Mouse (Mus musculus): ENCODE measurements around the gene Rnf4. TPM values are rescaled to one million over a fixed set of nuclear protein-coding genes. Genes with fewer than 3 reads are reported as not detected.

The Rnf4 gene
- polyA plus RNA-seq, 1 experiment, result 31.8 TPM

DNA sequence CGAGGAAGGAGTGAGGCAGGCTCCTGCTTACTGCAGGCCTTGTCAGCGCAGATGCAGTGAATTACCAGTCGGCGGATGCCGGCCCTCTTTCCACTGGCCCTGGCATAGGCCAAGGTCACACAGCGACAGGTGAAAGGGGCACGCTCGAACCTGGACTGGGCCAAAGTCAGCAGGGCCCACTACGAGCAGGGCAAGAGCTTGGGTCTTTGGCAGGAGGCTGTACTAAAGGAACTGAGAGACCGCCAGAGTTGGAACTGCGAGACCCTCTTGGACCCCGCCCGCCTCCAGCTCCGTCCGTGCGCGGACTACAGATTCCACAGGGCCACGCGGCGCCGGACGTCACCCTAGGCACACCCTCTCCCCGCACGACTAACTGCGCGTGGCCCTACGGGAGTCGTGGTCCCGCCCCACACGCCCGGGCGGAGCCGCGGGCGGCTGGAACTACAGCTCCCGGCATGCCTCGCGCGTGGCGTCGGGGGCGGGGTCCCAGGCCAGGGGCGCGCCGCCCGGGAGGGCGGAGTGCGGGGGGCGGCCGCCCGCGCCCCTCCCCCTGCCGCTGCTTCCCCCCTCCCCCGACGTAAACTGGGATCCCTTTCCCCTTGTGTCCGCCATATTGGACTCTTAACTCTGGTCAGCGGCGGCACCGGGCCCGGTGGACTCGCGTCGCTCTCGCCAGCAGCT lies 33.4 kb downstream of the Rnf4 start, which contains the start of gene Fam193a:
Gene Fam193a (plus strand): TSS at position 593 of the 681 bp plus-strand sequence.
- Histone ChIP-seq H3K4me1 (ENCODE audit: control insufficient read depth, insufficient read depth, insufficient read length, low read length) (peaks cover 12% of the 10 kb centered on the region; the same call in 1 of the 2 replicates), H3K27me3 (ENCODE audit: control insufficient read depth, insufficient read depth, low read length) (no peaks in the 10 kb centered on the region), H3K36me3 (ENCODE audit: control insufficient read depth, insufficient read depth, low read length) (no peaks in the 10 kb centered on the region), H3K4me3 (ENCODE audit: low read depth, low read length) (peak within 1 kb of the TSS; percentile 89), H3K27ac (ENCODE audit: insufficient read depth, low read depth, low read length) (peak within 1 kb of the TSS; percentile 23)
- TF ChIP-seq POLR2A (IDR thresholded peaks at IDR 0.05; ENCODE audit: low read depth, low read length) (peak; percentile 32; the same call in 1 of the 2 replicates), CTCF (IDR thresholded peaks at IDR 0.05; ENCODE audit: extremely low read depth, insufficient read length, insufficient replicate concordance, low read depth, low read length) (no peak)
- 1% methylated on average over 61 of the region's 64 CpGs for WGBS

DNA sequence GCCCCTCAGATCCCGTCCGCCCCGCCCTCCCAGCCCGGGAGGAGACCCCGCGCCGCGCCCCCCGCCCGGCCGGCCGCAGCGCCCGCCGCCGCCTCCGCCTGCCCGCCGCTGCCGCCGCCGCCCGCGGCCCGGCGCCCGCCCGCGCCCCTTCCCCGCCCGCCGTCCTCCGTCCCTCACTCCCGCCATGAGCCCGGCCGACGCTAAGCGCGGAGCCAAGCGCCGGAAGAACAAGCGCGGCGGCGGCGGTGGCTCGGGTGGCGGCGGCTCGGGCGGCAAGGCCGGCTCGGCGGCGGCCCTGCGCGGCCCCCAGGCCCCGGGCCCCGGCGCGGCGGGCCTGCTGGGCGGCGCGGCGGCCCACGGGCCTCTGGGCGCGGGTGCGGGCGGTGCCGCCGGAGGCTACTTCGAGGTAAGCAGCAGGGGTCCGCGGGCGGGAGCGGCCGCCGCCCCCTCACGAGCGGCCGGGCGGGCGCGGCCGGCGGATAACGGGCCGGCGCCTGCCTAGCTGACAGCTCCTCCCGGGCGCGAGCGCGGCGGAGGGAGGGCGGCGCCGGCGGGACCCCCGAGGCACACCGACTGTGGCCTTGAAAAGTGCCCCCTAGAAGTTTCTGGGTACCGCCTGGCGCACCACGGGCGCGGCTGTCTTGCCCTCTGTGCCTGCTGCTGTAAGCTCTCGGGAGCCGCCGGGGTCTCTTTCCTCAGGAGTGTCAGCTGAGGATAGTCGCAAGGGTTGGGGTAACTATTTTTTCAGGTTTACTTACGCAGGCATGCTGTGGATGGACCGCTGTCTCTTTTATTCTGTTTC lies 34.1 kb downstream of the Rnf4 start:
- Histone ChIP-seq H3K36me3 (ENCODE audit: control insufficient read depth, insufficient read depth, low read length) (no peaks in the 10 kb centered on the region), H3K27me3 (ENCODE audit: control insufficient read depth, insufficient read depth, low read length) (no peaks in the 10 kb centered on the region), H3K4me1 (ENCODE audit: control insufficient read depth, insufficient read depth, insufficient read length, low read length) (peaks cover 12% of the 10 kb centered on the region; the same call in 1 of the 2 replicates), H3K4me3 (ENCODE audit: low read depth, low read length) (peak overlapping the region; percentile 89), H3K27ac (ENCODE audit: insufficient read depth, low read depth, low read length) (no peak overlapping the region)
- TF ChIP-seq CTCF (IDR thresholded peaks at IDR 0.05; ENCODE audit: extremely low read depth, insufficient read length, insufficient replicate concordance, low read depth, low read length), result no peak
- TF ChIP-seq POLR2A (IDR thresholded peaks at IDR 0.05; ENCODE audit: low read depth, low read length), result no peak
- 3% methylated on average over 107 of the region's 114 CpGs for WGBS

DNA sequence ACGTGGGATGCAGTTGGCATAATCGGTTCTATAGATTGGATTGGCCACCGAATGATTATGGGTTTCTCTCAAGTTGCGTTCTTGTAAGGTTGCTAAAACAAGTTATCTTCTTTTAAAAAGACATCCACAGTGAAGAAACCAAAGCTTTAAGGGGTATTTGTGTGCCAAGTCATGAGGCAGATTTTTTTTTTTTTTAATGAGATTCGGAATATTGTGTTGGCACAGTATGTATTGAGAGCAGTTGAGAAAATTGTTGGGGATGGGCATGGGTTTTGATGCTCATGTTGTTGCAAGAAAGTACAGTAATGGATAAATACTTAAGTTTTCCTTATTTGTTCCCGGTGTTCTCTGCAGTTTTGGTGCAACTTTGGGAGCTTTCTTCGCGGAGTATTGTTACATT lies 34.8 kb downstream of the Rnf4 start:
- Histone ChIP-seq H3K36me3 (ENCODE audit: control insufficient read depth, insufficient read depth, low read length) (no peaks in the 10 kb centered on the region), H3K4me1 (ENCODE audit: control insufficient read depth, insufficient read depth, insufficient read length, low read length) (peaks cover 12% of the 10 kb centered on the region; the same call in 1 of the 2 replicates), H3K27ac (ENCODE audit: insufficient read depth, low read depth, low read length) (no peak overlapping the region), H3K4me3 (ENCODE audit: low read depth, low read length) (peak overlapping the region; percentile 89), H3K27me3 (ENCODE audit: control insufficient read depth, insufficient read depth, low read length) (no peaks in the 10 kb centered on the region)
- TF ChIP-seq POLR2A (IDR thresholded peaks at IDR 0.05; ENCODE audit: low read depth, low read length) (no peak), CTCF (IDR thresholded peaks at IDR 0.05; ENCODE audit: extremely low read depth, insufficient read length, insufficient replicate concordance, low read depth, low read length) (no peak)
- 27% methylated on average over 8 of the region's 8 CpGs for WGBS

DNA sequence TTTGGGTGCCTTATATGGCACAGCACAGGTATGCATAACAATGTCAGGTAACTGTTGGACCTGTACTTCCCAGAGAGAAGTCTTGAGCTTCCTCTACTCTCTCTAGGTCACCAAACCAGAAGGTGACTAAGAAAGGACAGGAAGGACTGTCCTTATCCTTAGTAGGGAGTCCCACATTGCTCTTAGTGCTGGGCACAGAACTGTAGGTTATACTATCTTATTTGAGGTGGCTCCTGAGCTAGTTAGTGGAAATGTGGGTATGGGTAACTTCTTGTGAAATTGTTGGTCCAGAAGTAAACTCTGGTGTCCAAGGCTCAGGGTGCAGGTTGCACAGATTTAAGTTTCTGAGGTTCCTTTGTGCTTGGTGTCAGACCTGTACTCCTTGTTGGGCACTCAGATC lies 36.1 kb downstream of the Rnf4 start:
- H3K27me3 ChIP-seq (ENCODE audit: control insufficient read depth, insufficient read depth, low read length), result no peaks in the 10 kb centered on the region
- no peaks in the 10 kb centered on the region for H3K36me3 ChIP-seq (ENCODE audit: control insufficient read depth, insufficient read depth, low read length)
- no peak overlapping the region for H3K4me3 ChIP-seq (ENCODE audit: low read depth, low read length)
- peaks cover 12% of the 10 kb centered on the region; the same call in 1 of the 2 replicates for H3K4me1 ChIP-seq (ENCODE audit: control insufficient read depth, insufficient read depth, insufficient read length, low read length)
- TF ChIP-seq CTCF (IDR thresholded peaks at IDR 0.05; ENCODE audit: extremely low read depth, insufficient read length, insufficient replicate concordance, low read depth, low read length), result no peak
- no peak for TF ChIP-seq POLR2A (IDR thresholded peaks at IDR 0.05; ENCODE audit: low read depth, low read length)
- no peak overlapping the region for H3K27ac ChIP-seq (ENCODE audit: insufficient read depth, low read depth, low read length)

DNA sequence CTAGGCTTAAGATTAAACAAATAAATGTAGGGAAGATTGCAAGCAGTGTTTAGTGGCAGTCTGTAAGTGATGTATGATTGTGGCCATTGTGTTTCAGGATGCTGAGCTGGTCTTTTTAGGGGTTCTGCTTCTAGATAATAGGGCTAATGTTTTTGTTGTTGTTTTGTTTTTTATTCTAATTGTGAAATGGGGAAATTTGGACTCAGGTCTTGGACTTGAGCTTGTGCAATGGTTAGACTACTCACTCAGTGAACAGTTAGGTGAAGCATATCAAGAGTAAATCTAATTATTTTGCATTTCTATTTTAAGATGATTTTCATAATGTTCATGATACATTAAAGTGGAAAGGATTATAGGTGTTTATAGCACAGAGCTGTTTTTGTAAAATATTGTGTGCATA lies 36.5 kb downstream of the Rnf4 start:
- H3K4me3 ChIP-seq (ENCODE audit: low read depth, low read length), result no peak overlapping the region
- H3K27ac ChIP-seq (ENCODE audit: insufficient read depth, low read depth, low read length), result no peak overlapping the region
- peaks cover 12% of the 10 kb centered on the region; the same call in 1 of the 2 replicates for H3K4me1 ChIP-seq (ENCODE audit: control insufficient read depth, insufficient read depth, insufficient read length, low read length)
- no peaks in the 10 kb centered on the region for H3K36me3 ChIP-seq (ENCODE audit: control insufficient read depth, insufficient read depth, low read length)
- TF ChIP-seq POLR2A (IDR thresholded peaks at IDR 0.05; ENCODE audit: low read depth, low read length) (no peak), CTCF (IDR thresholded peaks at IDR 0.05; ENCODE audit: extremely low read depth, insufficient read length, insufficient replicate concordance, low read depth, low read length) (no peak)
- H3K27me3 ChIP-seq (ENCODE audit: control insufficient read depth, insufficient read depth, low read length), result no peaks in the 10 kb centered on the region

DNA sequence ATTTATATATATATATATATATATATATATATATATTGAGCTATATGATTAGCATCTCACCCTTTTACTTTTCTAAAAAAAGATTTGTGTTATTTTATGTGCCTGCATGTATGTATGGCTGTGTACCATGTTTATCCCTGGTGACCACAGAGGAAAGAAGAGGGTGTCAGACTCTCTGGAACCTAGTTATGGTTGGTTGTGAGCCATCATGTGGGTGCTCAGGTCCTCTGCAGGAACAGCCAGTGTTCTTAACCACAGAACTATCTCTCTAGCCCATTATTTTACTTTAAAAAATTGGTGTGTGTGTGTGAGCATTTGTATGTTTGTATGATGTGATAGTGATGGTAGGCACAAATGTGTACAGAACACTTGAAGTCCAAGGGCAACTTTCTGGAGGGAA lies 42.7 kb downstream of the Rnf4 start:
- Histone ChIP-seq H3K36me3 (ENCODE audit: control insufficient read depth, insufficient read depth, low read length) (no peaks in the 10 kb centered on the region), H3K4me3 (ENCODE audit: low read depth, low read length) (no peak overlapping the region), H3K27me3 (ENCODE audit: control insufficient read depth, insufficient read depth, low read length) (no peaks in the 10 kb centered on the region), H3K4me1 (ENCODE audit: control insufficient read depth, insufficient read depth, insufficient read length, low read length) (no peaks in the 10 kb centered on the region), H3K27ac (ENCODE audit: insufficient read depth, low read depth, low read length) (no peak overlapping the region)
- no peak for TF ChIP-seq POLR2A (IDR thresholded peaks at IDR 0.05; ENCODE audit: low read depth, low read length)
- TF ChIP-seq CTCF (IDR thresholded peaks at IDR 0.05; ENCODE audit: extremely low read depth, insufficient read length, insufficient replicate concordance, low read depth, low read length), result no peak

DNA sequence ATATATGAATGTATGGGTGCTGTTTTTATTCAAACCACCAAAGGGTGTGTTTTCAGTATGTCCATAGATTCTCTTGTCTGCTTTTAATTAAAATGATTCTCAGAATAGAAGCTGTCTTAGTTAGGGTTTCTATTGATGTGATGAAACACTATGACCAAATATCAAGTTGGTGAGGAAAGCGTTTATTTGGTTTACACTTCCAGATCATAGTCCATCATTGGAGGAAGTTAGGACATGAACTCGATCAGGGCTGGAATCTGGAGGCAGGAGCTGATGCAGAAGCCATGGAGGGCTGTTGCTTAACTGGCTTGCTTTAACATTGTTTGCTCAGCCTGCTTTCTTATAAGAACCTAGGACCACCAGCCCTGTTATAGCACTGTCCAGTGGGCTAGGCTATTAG lies 45.6 kb downstream of the Rnf4 start:
- Histone ChIP-seq H3K27me3 (ENCODE audit: control insufficient read depth, insufficient read depth, low read length) (no peaks in the 10 kb centered on the region), H3K4me1 (ENCODE audit: control insufficient read depth, insufficient read depth, insufficient read length, low read length) (no peaks in the 10 kb centered on the region), H3K27ac (ENCODE audit: insufficient read depth, low read depth, low read length) (no peak overlapping the region), H3K4me3 (ENCODE audit: low read depth, low read length) (no peak overlapping the region), H3K36me3 (ENCODE audit: control insufficient read depth, insufficient read depth, low read length) (no peaks in the 10 kb centered on the region; the same call in 1 of the 2 replicates)
- WGBS, result 27% methylated on average over 2 of the region's 2 CpGs
- TF ChIP-seq CTCF (IDR thresholded peaks at IDR 0.05; ENCODE audit: extremely low read depth, insufficient read length, insufficient replicate concordance, low read depth, low read length) (no peak), POLR2A (IDR thresholded peaks at IDR 0.05; ENCODE audit: low read depth, low read length) (no peak)
